Mouse (Mus musculus): ENCODE data around the gene Dusp7. TPM values are rescaled to one million over a fixed set of nuclear protein-coding genes. Genes with fewer than 3 reads are reported as not detected.
A peak's percentile ranks its signal among the peaks of the same experiment; 100 is the strongest.

Gene Dusp7
- polyA plus RNA-seq, 1 experiment from 2014 or later, result 11.3 TPM

GRCm38 (mm10) chr9:106417841-106418625 is 49.6 kb downstream of the Dusp7 start:
- DNase-seq (ENCODE audit: low spot score), result no peak

GRCm38 (mm10) chr9:106420608-106421007 is 52.2 kb downstream of the Dusp7 start:
- DNase-seq (ENCODE audit: low spot score), result no peak

GRCm38 (mm10) chr9:106421033-106421864 is 52.8 kb downstream of the Dusp7 start:
- DNase-seq (ENCODE audit: low spot score), result no peak

GRCm38 (mm10) chr9:106421865-106422160 is 53.4 kb downstream of the Dusp7 start:
- DNase-seq (ENCODE audit: low spot score), result peak; percentile 83

Other genes starting within 250 kb of the Dusp7 start
- 3.8 and 4.3 TPM in 2 replicates for gene Glyctk, start 210.5 kb upstream of the Dusp7 start, polyA plus RNA-seq (2015; fragmentation: Nextera tagmentation; extraction: Ambion mirVana)
- 19.1 and 20.5 TPM in 2 replicates for gene Wdr82, start 197.7 kb upstream of the Dusp7 start, polyA plus RNA-seq (2015; fragmentation: Nextera tagmentation; extraction: Ambion mirVana)
- 21.0 and 21.4 TPM in 2 replicates for gene Ppm1m, start 168.9 kb upstream of the Dusp7 start, polyA plus RNA-seq (2015; fragmentation: Nextera tagmentation; extraction: Ambion mirVana)
- gene Twf2, start 165.5 kb upstream of the Dusp7 start, polyA plus RNA-seq (2015; fragmentation: Nextera tagmentation; extraction: Ambion mirVana), result 138 and 141 TPM in 2 replicates
- gene Tlr9, start 146.0 kb upstream of the Dusp7 start, polyA plus RNA-seq (2015; fragmentation: Nextera tagmentation; extraction: Ambion mirVana), result 0.12 and 0.30 TPM in 2 replicates
- gene Alas1, start 120.0 kb upstream of the Dusp7 start, polyA plus RNA-seq (2015; fragmentation: Nextera tagmentation; extraction: Ambion mirVana), result 80.1 and 93.8 TPM in 2 replicates
- gene Poc1a, start 87.6 kb upstream of the Dusp7 start, polyA plus RNA-seq (2015; fragmentation: Nextera tagmentation; extraction: Ambion mirVana), result 35.6 and 37.2 TPM in 2 replicates
- gene Rpl29, start 60.8 kb downstream of the Dusp7 start, polyA plus RNA-seq (2015; fragmentation: Nextera tagmentation; extraction: Ambion mirVana), result 1,071 and 1,139 TPM in 2 replicates
- 17.4 and 18.3 TPM in 2 replicates for gene Acy1, start 69.7 kb downstream of the Dusp7 start, polyA plus RNA-seq (2015; fragmentation: Nextera tagmentation; extraction: Ambion mirVana)
- gene Abhd14b, start 78.8 kb downstream of the Dusp7 start, polyA plus RNA-seq (2015; fragmentation: Nextera tagmentation; extraction: Ambion mirVana), result 9.4 and 13.0 TPM in 2 replicates
- 15.7 and 19.6 TPM in 2 replicates for gene Abhd14a, start 79.0 kb downstream of the Dusp7 start, polyA plus RNA-seq (2015; fragmentation: Nextera tagmentation; extraction: Ambion mirVana)
- gene Pcbp4, start 84.7 kb downstream of the Dusp7 start, polyA plus RNA-seq (2015; fragmentation: Nextera tagmentation; extraction: Ambion mirVana), result 12.6 and 16.3 TPM in 2 replicates
- gene Gpr62, start 97.3 kb downstream of the Dusp7 start, polyA plus RNA-seq (2015; fragmentation: Nextera tagmentation; extraction: Ambion mirVana), result 0.17 and 0.20 TPM in 2 replicates
- 56.8 and 62.7 TPM in 2 replicates for gene Rrp9, start 107.3 kb downstream of the Dusp7 start, polyA plus RNA-seq (2015; fragmentation: Nextera tagmentation; extraction: Ambion mirVana)
- gene Parp3, start 108.3 kb downstream of the Dusp7 start, polyA plus RNA-seq (2015; fragmentation: Nextera tagmentation; extraction: Ambion mirVana), result 18.0 and 22.3 TPM in 2 replicates
- not detected in 2 replicates for gene Iqcf1, start 131.3 kb downstream of the Dusp7 start, polyA plus RNA-seq (2015; fragmentation: Nextera tagmentation; extraction: Ambion mirVana)
- 0.26 and 0.27 TPM in 2 replicates for gene Iqcf5, start 145.9 kb downstream of the Dusp7 start, polyA plus RNA-seq (2015; fragmentation: Nextera tagmentation; extraction: Ambion mirVana)
- gene Iqcf3, start 193.0 kb downstream of the Dusp7 start, polyA plus RNA-seq (2015; fragmentation: Nextera tagmentation; extraction: Ambion mirVana), result not detected in 2 replicates
- gene Iqcf4, start 202.4 kb downstream of the Dusp7 start, polyA plus RNA-seq (2015; fragmentation: Nextera tagmentation; extraction: Ambion mirVana), result not detected in 2 replicates